Mouse (Mus musculus): ENCODE results near the gene Fbxw5.

GRCm38 (mm10) chr2:25506964-25507363 lies 6.4 kb downstream of the Fbxw5 start:
- no peak for TF ChIP-seq CTCF (IDR thresholded peaks at IDR 0.05; ENCODE audit: borderline replicate concordance, insufficient read depth, low read depth, low read length)
- no peak for TF ChIP-seq POLR2A (IDR thresholded peaks at IDR 0.05; ENCODE audit: borderline replicate concordance, insufficient read depth, low read length)

Data from cerebellum, adult 2 months (tissue).